Mouse (Mus musculus) liver, embryonic 11.5 days (tissue): Measurements from ENCODE around the gene Chat. TPM values are rescaled to one million over a fixed set of nuclear protein-coding genes. Genes with fewer than 3 reads are reported as not detected.

Experiments used
- ATAC-seq: fragments of 200-750 bp; cut with Nextera tagmentation; replicated peaks from 2 replicates; pipeline ENCODE4 v1.8.0; 2017; ENCODE audit warnings: moderate number of reproducible peaks, mild to moderate bottlenecking, moderate TSS enrichment, moderate library complexity; ENCODE audit not compliant: low FRiP score
- DNase-seq: peaks from one replicate; pipeline ENCODE4 v3.0.0-alpha.2; 2017; ENCODE audit warnings: low spot score
- H3K27ac ChIP-seq: fragments of 300-500 bp; sonication (generic); 2 replicates; pipeline ENCODE4 v1.5.1; 2014; ENCODE audit warnings: mild to moderate bottlenecking, low read depth, low read length, control low read depth
- H3K27me3 ChIP-seq: fragments of 300-500 bp; sonication (generic); replicated peaks from 2 replicates; pipeline ENCODE4 v1.6.1; 2014; ENCODE audit warnings: low read length, mixed read lengths; ENCODE audit not compliant: control insufficient read depth, insufficient read depth
- H3K36me3 ChIP-seq: fragments of 300-500 bp; sonication (generic); 2 replicates; pipeline ENCODE4 v1.6.1; 2014; ENCODE audit warnings: mild to moderate bottlenecking, low read length, moderate library complexity, mixed read lengths; ENCODE audit not compliant: control insufficient read depth, insufficient read depth
- H3K4me1 ChIP-seq: fragments of 300-500 bp; sonication (generic); replicated peaks from 2 replicates; pipeline ENCODE4 v1.6.1; 2014; ENCODE audit warnings: low read length, mixed read lengths; ENCODE audit not compliant: control insufficient read depth, insufficient read depth
- H3K4me2 ChIP-seq: fragments of 300-500 bp; sonication (generic); 2 replicates; pipeline ENCODE4 v1.6.1; 2014; ENCODE audit warnings: mild to moderate bottlenecking, control low read depth, moderate library complexity
- H3K4me3 ChIP-seq: fragments of 300-500 bp; sonication (generic); 2 replicates; pipeline ENCODE4 v1.5.1; 2014; ENCODE audit warnings: low read depth, low read length, control low read depth
- H3K9ac ChIP-seq: fragments of 300-500 bp; sonication (generic); 2 replicates; pipeline ENCODE4 v1.6.1; 2014; ENCODE audit warnings: low read depth, low read length, control low read depth
- H3K9me3 ChIP-seq: fragments of 300-500 bp; sonication (generic); 2 replicates; pipeline ENCODE4 v1.6.1; 2016; ENCODE audit warnings: low read length, inconsistent platforms, mixed read lengths; ENCODE audit not compliant: control insufficient read depth
- WGBS: fragments of 180-500 bp; shearing (Covaris S2); extraction: QIAGEN DNeasy Blood & Tissue Kit; methylation state at CpG from one replicate; pipeline ENCODE4 v1.1.7; 2014; 5-methylcytosine and 5-hydroxymethylcytosine counted together
- polyA plus RNA-seq: library from polyadenylated mRNA; unstranded; fragments of >200 nt; fragmentation: Nextera tagmentation; extraction: Ambion mirVana; gene quantifications from 2 replicates; pipeline ENCODE4 v1.2.1, GENCODE M21; 2014

Chat gene
- polyA plus RNA-seq, 1 experiment from 2014 or later = not detected

GRCm38 (mm10) chr14:32381619-32382018, 84.2 kb downstream of the Chat start:
- Histone ChIP-seq H3K9ac (no peak overlapping the region), H3K36me3 (no peaks in the 10 kb centered on the region), H3K4me3 (no peak overlapping the region), H3K9me3 (no peaks in the 10 kb centered on the region), H3K4me1 (no peaks in the 10 kb centered on the region), H3K4me2 (no peak overlapping the region), H3K27ac (no peak overlapping the region), H3K27me3 (peaks cover 33% of the 10 kb centered on the region)
- WGBS = 39% methylated on average over 15 of the region's 15 CpGs
- ATAC-seq = no peak
- no peak for DNase-seq

- WGBS = 28% methylated on average over 7 of the region's 7 CpGs
- peaks cover 33% of the 10 kb centered on the region for H3K27me3 ChIP-seq
- no peak for ATAC-seq
These were observed 84.7 kb downstream of the Chat start for GRCm38 (mm10) chr14:32381066-32381465.

GRCm38 (mm10) chr14:32380099-32380480, 85.7 kb downstream of the Chat start:
- DNase-seq (no peak), ATAC-seq (no peak)
- no peaks in the 10 kb centered on the region for H3K36me3 ChIP-seq
- no peak overlapping the region for H3K4me3 ChIP-seq
- H3K4me1 ChIP-seq = no peaks in the 10 kb centered on the region
- H3K4me2 ChIP-seq = no peak overlapping the region
- no peaks in the 10 kb centered on the region for H3K9me3 ChIP-seq
- peaks cover 33% of the 10 kb centered on the region for H3K27me3 ChIP-seq
- H3K9ac ChIP-seq = no peak overlapping the region
- 30% methylated on average over 3 of the region's 3 CpGs for WGBS
- no peak overlapping the region for H3K27ac ChIP-seq

More at GRCm38 (mm10) chr14:32381066-32381465, 84.7 kb downstream of the Chat start:
- Histone ChIP-seq H3K27ac (no peak overlapping the region), H3K4me2 (no peak overlapping the region), H3K4me3 (no peak overlapping the region), H3K36me3 (no peaks in the 10 kb centered on the region), H3K9ac (no peak overlapping the region), H3K9me3 (no peaks in the 10 kb centered on the region), H3K4me1 (no peaks in the 10 kb centered on the region)
- no peak for DNase-seq

- H3K27ac ChIP-seq = no peak overlapping the region
- no peak for DNase-seq
- ATAC-seq = no peak
- no peak overlapping the region for H3K9ac ChIP-seq
- H3K4me2 ChIP-seq = no peak overlapping the region
- no peaks in the 10 kb centered on the region for H3K36me3 ChIP-seq
- H3K9me3 ChIP-seq = no peaks in the 10 kb centered on the region
- no peak overlapping the region for H3K4me3 ChIP-seq
- H3K27me3 ChIP-seq = peaks cover 33% of the 10 kb centered on the region
- WGBS = 19% methylated on average over 22 of the region's 22 CpGs
- no peaks in the 10 kb centered on the region for H3K4me1 ChIP-seq
These were observed 86.2 kb downstream of the Chat start for GRCm38 (mm10) chr14:32379395-32380098.

- Histone ChIP-seq H3K9me3 (no peaks in the 10 kb centered on the region), H3K27me3 (no peaks in the 10 kb centered on the region), H3K36me3 (no peaks in the 10 kb centered on the region), H3K9ac (no peak overlapping the region), H3K27ac (no peak overlapping the region), H3K4me1 (no peaks in the 10 kb centered on the region), H3K4me3 (no peak overlapping the region), H3K4me2 (no peak overlapping the region)
- ATAC-seq = no peak
- no peak for DNase-seq
- 83% methylated on average over 2 of the region's 2 CpGs for WGBS
These were observed 93.3 kb downstream of the Chat start for GRCm38 (mm10) chr14:32372510-32372909.

GRCm38 (mm10) chr14:32369756-32370155, 96.0 kb downstream of the Chat start:
- no peaks in the 10 kb centered on the region for H3K9me3 ChIP-seq

GRCm38 (mm10) chr14:32364359-32364758, 101.4 kb downstream of the Chat start:
- Histone ChIP-seq H3K27me3 (no peaks in the 10 kb centered on the region), H3K4me2 (no peak overlapping the region), H3K9ac (no peak overlapping the region), H3K4me3 (no peak overlapping the region), H3K27ac (no peak overlapping the region), H3K4me1 (no peaks in the 10 kb centered on the region), H3K36me3 (no peaks in the 10 kb centered on the region), H3K9me3 (no peaks in the 10 kb centered on the region)
- DNase-seq (no peak), ATAC-seq (no peak)
- 54% methylated on average over 7 of the region's 7 CpGs for WGBS

More at GRCm38 (mm10) chr14:32369756-32370155, 96.0 kb downstream of the Chat start:
- DNase-seq (no peak), ATAC-seq (no peak)
- no peaks in the 10 kb centered on the region for H3K36me3 ChIP-seq
- H3K27me3 ChIP-seq = no peaks in the 10 kb centered on the region
- no peak overlapping the region for H3K9ac ChIP-seq
- 67% methylated on average over 7 of the region's 7 CpGs for WGBS
- H3K27ac ChIP-seq = no peak overlapping the region
- H3K4me1 ChIP-seq = no peaks in the 10 kb centered on the region
- H3K4me2 ChIP-seq = no peak overlapping the region
- H3K4me3 ChIP-seq = no peak overlapping the region

Other genes starting within 250 kb of the Chat start
- gene Ogdhl, start 144.0 kb downstream of the Chat start, polyA plus RNA-seq = 6.1 and 7.2 TPM in 2 replicates
- not detected in 2 replicates for gene 1700024G13Rik, start 77.6 kb downstream of the Chat start, polyA plus RNA-seq
- gene Slc18a3, start 1.1 kb downstream of the Chat start, polyA plus RNA-seq = 0.14 and 0.22 TPM in 2 replicates
- gene Ercc6, start 47.5 kb upstream of the Chat start, polyA plus RNA-seq = 15.0 and 18.8 TPM in 2 replicates
- not detected in 2 replicates for gene Prrxl1, start 133.4 kb upstream of the Chat start, polyA plus RNA-seq
- not detected in 2 replicates for gene 3425401B19Rik, start 219.3 kb upstream of the Chat start, polyA plus RNA-seq